9 mouse cellular contexts compared by ENCODE assay signal in genomic region chr2:157074186-157074724, GRCm38 (mm10). TPM values are rescaled to one million over a fixed set of nuclear protein-coding genes. Genes with fewer than 3 reads are reported as not detected.
DNase-seq lines count a peak whose midpoint lies in the region; ATAC-seq lines count a peak whose summit lies in the region.
"Had no signal": no experiment of that assay in that cellular context is flagged by ENCODE, and none has a peak within 500 bp of the region (broad histone marks: within the 10 kb centered on the region; RNA-seq: fewer than 3 reads in every experiment).

No protein-coding gene starts in this region.

- no peak overlapping the region for H3K27ac ChIP-seq in embryonic facial prominence, embryonic 11.5 days (replicated peaks; ENCODE audit: low read depth, low read length)
- no peak overlapping the region for H3K27ac ChIP-seq in embryonic facial prominence, embryonic 10.5 days (replicated peaks)
- peak overlapping the region; percentile 49; the same call in 1 of the 2 replicates for H3K27ac ChIP-seq in hindbrain, embryonic 15.5 days (replicated peaks)
- H3K27ac ChIP-seq in stomach, embryonic 15.5 days = peak overlapping the region; percentile 52
- H3K27ac ChIP-seq: liver, embryonic 15.5 days had no signal

- H3K9me3 ChIP-seq in embryonic facial prominence, embryonic 11.5 days (replicated peaks; ENCODE audit: control insufficient read depth, low read length) = no peaks in the 10 kb centered on the region
- H3K9me3 ChIP-seq in embryonic facial prominence, embryonic 10.5 days = no peaks in the 10 kb centered on the region
- H3K9me3 ChIP-seq in hindbrain, embryonic 15.5 days = no peaks in the 10 kb centered on the region
- no peaks in the 10 kb centered on the region for H3K9me3 ChIP-seq in stomach, embryonic 15.5 days
- H3K9me3 ChIP-seq: liver, embryonic 15.5 days had no signal

- no peaks in the 10 kb centered on the region for H3K27me3 ChIP-seq in embryonic facial prominence, embryonic 11.5 days (ENCODE audit: control insufficient read depth, insufficient read depth, low read length)
- no peaks in the 10 kb centered on the region for H3K27me3 ChIP-seq in embryonic facial prominence, embryonic 10.5 days (replicated peaks; ENCODE audit: low read depth, poor library complexity, severe bottlenecking)
- H3K27me3 ChIP-seq in hindbrain, embryonic 15.5 days = no peaks in the 10 kb centered on the region
- H3K27me3 ChIP-seq in stomach, embryonic 15.5 days (replicated peaks) = no peaks in the 10 kb centered on the region

- H3K9ac ChIP-seq in embryonic facial prominence, embryonic 11.5 days (replicated peaks; ENCODE audit: low read length) = peak overlapping the region; percentile 5; the same call in 1 of the 2 replicates
- H3K9ac ChIP-seq in hindbrain, embryonic 15.5 days = no peak overlapping the region
- H3K9ac ChIP-seq in stomach, embryonic 15.5 days = no peak overlapping the region
- H3K9ac ChIP-seq: liver, embryonic 15.5 days had no signal

- H3K36me3 ChIP-seq in embryonic facial prominence, embryonic 11.5 days (replicated peaks; ENCODE audit: control insufficient read depth, insufficient read depth, low read depth, low read length) = peaks cover 3% of the 10 kb centered on the region
- peaks cover 75% of the 10 kb centered on the region for H3K36me3 ChIP-seq in embryonic facial prominence, embryonic 10.5 days (replicated peaks)
- 0 out of 2 replicates have a peak, but pooled peaks cover 4% of the 10 kb centered on the region for H3K36me3 ChIP-seq in hindbrain, embryonic 15.5 days
- H3K36me3 ChIP-seq in stomach, embryonic 15.5 days = no peaks in the 10 kb centered on the region
- H3K36me3 ChIP-seq: liver, embryonic 15.5 days had no signal

- H3K4me2 ChIP-seq in embryonic facial prominence, embryonic 11.5 days (ENCODE audit: low read depth, low read length) = no peak overlapping the region
- H3K4me2 ChIP-seq in hindbrain, embryonic 15.5 days = peak overlapping the region; percentile 87
- H3K4me2 ChIP-seq in stomach, embryonic 15.5 days = peak overlapping the region; percentile 22
- H3K4me2 ChIP-seq: liver, embryonic 15.5 days had no signal

- H3K4me3 ChIP-seq in embryonic facial prominence, embryonic 11.5 days (ENCODE audit: low read depth, low read length) = no peak overlapping the region
- H3K4me3 ChIP-seq in embryonic facial prominence, embryonic 10.5 days = no peak overlapping the region
- H3K4me3 ChIP-seq in hindbrain, embryonic 15.5 days = no peak overlapping the region
- no peak overlapping the region for H3K4me3 ChIP-seq in stomach, embryonic 15.5 days (replicated peaks)
- H3K4me3 ChIP-seq: liver, embryonic 15.5 days had no signal

- 86% methylated on average over 9 of the region's 9 CpGs for WGBS in embryonic facial prominence, embryonic 11.5 days
- 84% methylated on average over 9 of the region's 9 CpGs for WGBS in embryonic facial prominence, embryonic 10.5 days
- WGBS in hindbrain, embryonic 15.5 days = 54% methylated on average over 9 of the region's 9 CpGs
- 60% methylated on average over 9 of the region's 9 CpGs for WGBS in stomach, embryonic 15.5 days

- peaks cover 23% of the 10 kb centered on the region for H3K4me1 ChIP-seq in embryonic facial prominence, embryonic 11.5 days (ENCODE audit: control insufficient read depth, insufficient read depth, low read length)
- H3K4me1 ChIP-seq in embryonic facial prominence, embryonic 10.5 days = peaks cover 90% of the 10 kb centered on the region
- peaks cover 85% of the 10 kb centered on the region for H3K4me1 ChIP-seq in hindbrain, embryonic 15.5 days (replicated peaks)
- peaks cover 84% of the 10 kb centered on the region for H3K4me1 ChIP-seq in stomach, embryonic 15.5 days

- no peak for ATAC-seq in embryonic facial prominence, embryonic 11.5 days (replicated peaks; ENCODE audit: insufficient number of reproducible peaks, low FRiP score, low TSS enrichment, low read depth)
- no peak for ATAC-seq in hindbrain, embryonic 15.5 days (ENCODE audit: low FRiP score, low read depth)
- ATAC-seq in stomach, embryonic 15.5 days (ENCODE audit: insufficient read depth, low FRiP score, low read depth) = no peak

- no peak for DNase-seq in embryonic facial prominence, embryonic 11.5 days (ENCODE audit: low spot score)
- no peak for DNase-seq in embryonic facial prominence, embryonic 10.5 days (ENCODE audit: low spot score)
- peak; percentile 68 to 71 for DNase-seq in right cerebral cortex, postnatal 10 days (ENCODE audit: low spot score in 2 of 2)
- no peak for DNase-seq in right cerebral cortex, adult 18-20 months
- DNase-seq in left cerebral cortex, adult 11 months (ENCODE audit: low spot score) = no peak
- no peak for DNase-seq in retina, embryonic 14.5 days (ENCODE audit: low spot score)

RNA-seq across cellular contexts. Expression of gene Soga1, which starts 4.8 kb away (rescaled TPM):
- polyA plus RNA-seq in embryonic facial prominence, embryonic 11.5 days (2014; fragmentation: Nextera tagmentation; extraction: Ambion mirVana) = 5.4 and 5.6 TPM in 2 replicates
- 4.5 and 4.7 TPM in 2 replicates for polyA plus RNA-seq in embryonic facial prominence, embryonic 10.5 days (2016; fragmentation: Nextera tagmentation; extraction: Ambion mirVana)
- 5.2 and 6.3 TPM in 2 replicates for polyA plus RNA-seq in hindbrain, embryonic 15.5 days (2015; fragmentation: Nextera tagmentation; extraction: Ambion mirVana)
- polyA plus RNA-seq in stomach, embryonic 15.5 days (2015; fragmentation: Nextera tagmentation; extraction: Ambion mirVana) = 3.6 and 4.2 TPM in 2 replicates

RNA-seq across cellular contexts. Expression of gene Tldc2, which starts 12.6 kb away (rescaled TPM):
- not detected in 2 replicates for polyA plus RNA-seq in embryonic facial prominence, embryonic 11.5 days (2014; fragmentation: Nextera tagmentation; extraction: Ambion mirVana)
- polyA plus RNA-seq in embryonic facial prominence, embryonic 10.5 days (2016; fragmentation: Nextera tagmentation; extraction: Ambion mirVana) = not detected in 2 replicates
- not detected in 2 replicates for polyA plus RNA-seq in hindbrain, embryonic 15.5 days (2015; fragmentation: Nextera tagmentation; extraction: Ambion mirVana)
- not detected in 2 replicates for polyA plus RNA-seq in stomach, embryonic 15.5 days (2015; fragmentation: Nextera tagmentation; extraction: Ambion mirVana)
- polyA plus RNA-seq: liver, embryonic 15.5 days had no signal

Comparison
In these comparisons a context has a peak if more than half of its experiments do, and no peak if none do; other contexts are left out.
1. DNase-seq: peak in right cerebral cortex, postnatal 10 days (2 of 2); none in embryonic facial prominence, embryonic 11.5 days (single experiment), embryonic facial prominence, embryonic 10.5 days (single experiment), right cerebral cortex, adult 18-20 months (single experiment), left cerebral cortex, adult 11 months (single experiment) and retina, embryonic 14.5 days (single experiment).
2. H3K27ac ChIP-seq: peak in hindbrain, embryonic 15.5 days (single experiment) and stomach, embryonic 15.5 days (single experiment); none in embryonic facial prominence, embryonic 11.5 days (single experiment) and embryonic facial prominence, embryonic 10.5 days (single experiment).